In the genomic region with DNA sequence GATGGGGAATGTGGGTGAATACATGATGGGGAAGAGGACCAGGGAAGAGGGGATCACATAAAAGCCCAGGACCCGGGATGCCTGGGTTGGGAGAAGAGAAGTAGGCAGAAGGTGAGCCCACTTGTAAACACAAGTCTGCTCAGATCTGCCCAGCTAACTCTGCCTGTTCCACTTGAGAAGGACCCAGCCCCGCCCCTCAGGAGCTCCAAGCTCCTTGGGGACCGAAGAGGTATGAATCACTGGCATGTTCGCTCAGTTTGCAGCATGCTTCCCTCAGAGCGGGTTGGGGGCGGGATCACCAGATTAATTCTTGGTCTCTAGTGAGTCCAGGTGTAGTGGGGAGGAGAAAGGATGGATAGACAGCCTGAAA, we compare ENCODE assay signal across 9 mouse cellular contexts. TPM values are rescaled to one million over a fixed set of nuclear protein-coding genes. Genes with fewer than 3 reads are reported as not detected.
A peak's percentile ranks its signal among the peaks of the same experiment; 100 is the strongest.
DNase-seq lines count a peak whose midpoint lies in the region; ATAC-seq and TF ChIP-seq lines count a peak whose summit lies in the region.
"Had no signal": no experiment of that assay in that cellular context is flagged by ENCODE, and none has a peak within 500 bp of the region (broad histone marks: within the 10 kb centered on the region; RNA-seq: fewer than 3 reads in every experiment).

No protein-coding gene starts in this region.

- no peak overlapping the region for H3K27ac ChIP-seq in kidney, embryonic 16.5 days (ENCODE audit: low read length)
- peak overlapping the region; percentile 99 for H3K27ac ChIP-seq in cerebellum, adult 2 months (ENCODE audit: insufficient read depth, low read length)
- no peak overlapping the region for H3K27ac ChIP-seq in forebrain, postnatal 0 days (ENCODE audit: low read depth, low read length)

- peaks cover 22% of the 10 kb centered on the region for H3K27me3 ChIP-seq in kidney, embryonic 16.5 days (ENCODE audit: insufficient read depth, low read length)
- H3K27me3 ChIP-seq in cerebellum, adult 2 months (ENCODE audit: control insufficient read depth, insufficient read depth, low read length): no peaks in the 10 kb centered on the region
- H3K27me3 ChIP-seq in forebrain, postnatal 0 days (ENCODE audit: insufficient read depth, low read length): no peaks in the 10 kb centered on the region

- no peak overlapping the region for H3K9ac ChIP-seq in kidney, embryonic 16.5 days (replicated peaks; ENCODE audit: low read length)
- peak overlapping the region; percentile 93 for H3K9ac ChIP-seq in forebrain, postnatal 0 days

- TF ChIP-seq CTCF in cerebellum, adult 2 months (IDR thresholded peaks at IDR 0.05; ENCODE audit: borderline replicate concordance, insufficient read depth, low read depth, low read length): no peak
- TF ChIP-seq CTCF in forebrain, postnatal 0 days (IDR thresholded peaks at IDR 0.05; ENCODE audit: low read depth): no peak

- H3K4me1 ChIP-seq in kidney, embryonic 16.5 days (ENCODE audit: insufficient read depth, low read length): peaks cover 10% of the 10 kb centered on the region
- H3K4me1 ChIP-seq in cerebellum, adult 2 months (ENCODE audit: control insufficient read depth, insufficient read depth, low read length): peaks cover 12% of the 10 kb centered on the region
- peaks cover 8% of the 10 kb centered on the region; the same call in 1 of the 2 replicates for H3K4me1 ChIP-seq in forebrain, postnatal 0 days (ENCODE audit: insufficient read depth)

- no peaks in the 10 kb centered on the region for H3K9me3 ChIP-seq in kidney, embryonic 16.5 days (ENCODE audit: low read length)
- no peaks in the 10 kb centered on the region for H3K9me3 ChIP-seq in forebrain, postnatal 0 days (ENCODE audit: low read length)

- H3K4me3 ChIP-seq in kidney, embryonic 16.5 days (ENCODE audit: low read length): peak overlapping the region; percentile 65
- H3K4me3 ChIP-seq in cerebellum, adult 2 months (replicated peaks; ENCODE audit: insufficient read depth, low read depth, low read length): peak overlapping the region; percentile 96
- peak overlapping the region; percentile 70 for H3K4me3 ChIP-seq in forebrain, postnatal 0 days (ENCODE audit: low read depth, low read length)

- no peaks in the 10 kb centered on the region for H3K36me3 ChIP-seq in kidney, embryonic 16.5 days (ENCODE audit: insufficient read depth, low read length)
- H3K36me3 ChIP-seq in forebrain, postnatal 0 days (ENCODE audit: insufficient read depth): 0 out of 2 replicates have a peak, but pooled peaks cover 10% of the 10 kb centered on the region

- no peak for TF ChIP-seq POLR2A in cerebellum, adult 2 months (IDR thresholded peaks at IDR 0.05; ENCODE audit: borderline replicate concordance, insufficient read depth, low read length)

- H3K4me2 ChIP-seq in kidney, embryonic 16.5 days (replicated peaks; ENCODE audit: low read depth, low read length): peak overlapping the region; percentile 96
- H3K4me2 ChIP-seq in forebrain, postnatal 0 days (ENCODE audit: low read depth): peak overlapping the region; percentile 97

- ATAC-seq in kidney, embryonic 16.5 days (ENCODE audit: low FRiP score, low TSS enrichment): no peak; the same call in 1 of the 2 replicates
- ATAC-seq in forebrain, postnatal 0 days: peak; percentile 18

- 35% methylated on average over 6 of the region's 6 CpGs for WGBS in kidney, embryonic 16.5 days
- WGBS in cerebellum, adult 2 months: 20% methylated on average over 6 of the region's 6 CpGs
- WGBS in forebrain, postnatal 0 days: 43% methylated on average over 6 of the region's 6 CpGs

- no peak for DNase-seq in kidney, postnatal 10 days
- peak in 1 of 2 experiments; percentile 62 for DNase-seq in cerebellum, adult 2 months
- peak; percentile 51 for DNase-seq in forebrain, postnatal 0 days
- peak; percentile 18 for DNase-seq in lung, postnatal 10 days
- peak; percentile 26 for DNase-seq in thymus, postnatal 4 days
- DNase-seq in gastrocnemius, postnatal 25 days: no peak
- no peak for DNase-seq in gastrocnemius, postnatal 4 days (ENCODE audit: low spot score in 2 of 2)

RNA-seq across cellular contexts. Expression of a gene that starts 21.7 kb away (rescaled TPM):
- polyA plus RNA-seq in kidney, embryonic 16.5 days (2015; fragmentation: Nextera tagmentation; extraction: Ambion mirVana): not detected in 2 replicates
- 0.13 and 0.18 TPM in 2 replicates for polyA plus RNA-seq in cerebellum, adult 2 months (2012; rRNA removed)
- total RNA-seq in forebrain, postnatal 0 days (2014; rRNA removed): not detected in 2 replicates
- polyA plus RNA-seq in forebrain, postnatal 0 days (2015; fragmentation: Nextera tagmentation; extraction: Ambion mirVana): not detected in 2 replicates
- total RNA-seq in gastrocnemius, postnatal 25 days (2021): not detected
- not detected for total RNA-seq in gastrocnemius, postnatal 4 days (2021)
- total RNA-seq: left cerebral cortex, adult 8-10 months had no signal

RNA-seq across cellular contexts. Expression of a gene that starts 32.5 kb away (rescaled TPM):
- 13.9 and 16.7 TPM in 2 replicates for polyA plus RNA-seq in kidney, embryonic 16.5 days (2015; fragmentation: Nextera tagmentation; extraction: Ambion mirVana)
- polyA plus RNA-seq in cerebellum, adult 2 months (2012; rRNA removed): 71.8 and 74.2 TPM in 2 replicates
- 118 and 120 TPM in 2 replicates for total RNA-seq in forebrain, postnatal 0 days (2014; rRNA removed)
- 193 and 196 TPM in 2 replicates for polyA plus RNA-seq in forebrain, postnatal 0 days (2015; fragmentation: Nextera tagmentation; extraction: Ambion mirVana)
- total RNA-seq in gastrocnemius, postnatal 25 days (2021): under 1 TPM; 0.41 to 0.59 TPM
- total RNA-seq in gastrocnemius, postnatal 4 days (2021): under 1 TPM; 0.23 to 0.47 TPM

Comparison
In these comparisons a context has a peak if more than half of its experiments do, and no peak if none do; other contexts are left out.
1. DNase-seq: peak in forebrain, postnatal 0 days (single experiment), lung, postnatal 10 days (single experiment) and thymus, postnatal 4 days (single experiment); none in kidney, postnatal 10 days (single experiment), gastrocnemius, postnatal 25 days (single experiment) and gastrocnemius, postnatal 4 days (0 of 2).
2. RNA of a gene that starts 32.5 kb away (total RNA-seq): 118 to 120 TPM in forebrain, postnatal 0 days; 0.41 to 0.59 TPM in gastrocnemius, postnatal 25 days and 0.23 to 0.47 TPM in gastrocnemius, postnatal 4 days; every median in the first group is over 10 times any median in the second.
3. Peak in every context shown above with its lines, with median percentiles within 50 percentile points of each other: H3K4me3 ChIP-seq.